Mouse (Mus musculus) cerebellum, adult 2 months (tissue): ENCODE data around the gene Dnajb14. TPM values are rescaled to one million over a fixed set of nuclear protein-coding genes. Genes with fewer than 3 reads are reported as not detected.

Experiments
- DNase-seq, 2 experiments: peaks; one replicate each; pipeline ENCODE4 v3.0.0; 2021
- H3K27ac ChIP-seq: fragments of 200-500 bp; 2 replicates; pipeline ENCODE4 v1.5.1; 2012; ENCODE audit warnings: low read length, control low read depth, inconsistent platforms; ENCODE audit not compliant: insufficient read depth
- H3K27me3 ChIP-seq: fragments of 200-500 bp; 2 replicates; pipeline ENCODE4 v1.6.1; 2012; ENCODE audit warnings: inconsistent platforms, mild to moderate bottlenecking, low read length, moderate library complexity; ENCODE audit not compliant: control insufficient read depth, insufficient read depth
- H3K4me1 ChIP-seq: fragments of 200-500 bp; 2 replicates; pipeline ENCODE4 v1.6.1; 2011; ENCODE audit warnings: low read length; ENCODE audit not compliant: control insufficient read depth, insufficient read depth
- H3K4me3 ChIP-seq: fragments of 200-500 bp; replicated peaks from 2 replicates; pipeline ENCODE3; 2011; ENCODE audit warnings: mild to moderate bottlenecking, low read depth, low read length, control low read depth; ENCODE audit not compliant: insufficient read depth
- CTCF ChIP-seq: fragments of 200-500 bp; IDR thresholded peaks from 2 replicates; pipeline ENCODE4 v1.5.1; 2011; ENCODE audit warnings: low read depth, mild to moderate bottlenecking, control low read depth, low read length, moderate library complexity, borderline replicate concordance; ENCODE audit not compliant: insufficient read depth
- POLR2A ChIP-seq: fragments of 200-500 bp; IDR thresholded peaks from 2 replicates; pipeline ENCODE4 v1.6.1; 2011; ENCODE audit warnings: low read length, control low read depth, borderline replicate concordance; ENCODE audit not compliant: insufficient read depth
- WGBS: fragments of 180-500 bp; shearing (Covaris S2); methylation state at CpG from one replicate; pipeline ENCODE4 v1.1.7; 2018; 5-methylcytosine and 5-hydroxymethylcytosine counted together
- polyA plus RNA-seq: library from polyadenylated mRNA; depleted of rRNA; stranded (reverse); fragments of >200 nt; gene quantifications from 2 replicates; pipeline ENCODE4 v1.2.3, GENCODE M21; 2012

The Dnajb14 gene
- polyA plus RNA-seq, 1 experiment: 25.6 TPM

- H3K4me3 ChIP-seq: no peak overlapping the region
- WGBS: 38% methylated on average over 3 of the region's 3 CpGs
- DNase-seq: peak in 1 of 2 experiments; percentile 30
- TF ChIP-seq POLR2A: no peak
- TF ChIP-seq CTCF: no peak
- H3K27ac ChIP-seq: no peak overlapping the region
- no peaks in the 10 kb centered on the region for H3K27me3 ChIP-seq
- H3K4me1 ChIP-seq: no peaks in the 10 kb centered on the region; the same call in 1 of the 2 replicates
Observed at GRCm38 (mm10) chr3:137855328-137855727, 12.1 kb upstream of the Dnajb14 start.

- no peak for DNase-seq
- Histone ChIP-seq H3K4me3 (no peak overlapping the region), H3K27ac (no peak overlapping the region), H3K4me1 (no peaks in the 10 kb centered on the region; the same call in 1 of the 2 replicates), H3K27me3 (no peaks in the 10 kb centered on the region)
- TF ChIP-seq POLR2A (no peak), CTCF (no peak)
- 55% methylated on average over 7 of the region's 7 CpGs for whole genome bisulfite sequencing
Observed at GRCm38 (mm10) chr3:137856061-137856460, 11.4 kb upstream of the Dnajb14 start.

- Histone ChIP-seq H3K4me1 (peaks cover 3% of the 10 kb centered on the region; the same call in 1 of the 2 replicates), H3K27ac (no peak overlapping the region), H3K4me3 (no peak overlapping the region), H3K27me3 (no peaks in the 10 kb centered on the region)
- DNase-seq: peak in 1 of 2 experiments; percentile 45
- 20% methylated on average over 8 of the region's 8 CpGs for WGBS
- TF ChIP-seq POLR2A (no peak), CTCF (no peak)
Observed at GRCm38 (mm10) chr3:137860394-137861170, 6.9 kb upstream of the Dnajb14 start.

GRCm38 (mm10) chr3:137861436-137861835, 6.0 kb upstream of the Dnajb14 start:
- 89% methylated on average over 4 of the region's 4 CpGs for WGBS
- Histone ChIP-seq H3K27me3 (no peaks in the 10 kb centered on the region), H3K27ac (no peak overlapping the region), H3K4me1 (peaks cover 3% of the 10 kb centered on the region; the same call in 1 of the 2 replicates), H3K4me3 (no peak overlapping the region)
- TF ChIP-seq POLR2A: no peak
- TF ChIP-seq CTCF: no peak
- DNase-seq: no peak

GRCm38 (mm10) chr3:137862600-137862999, 4.9 kb upstream of the Dnajb14 start:
- no peak for DNase-seq
- no peak overlapping the region for H3K27ac ChIP-seq
- H3K4me1 ChIP-seq: peaks cover 3% of the 10 kb centered on the region; the same call in 1 of the 2 replicates
- TF ChIP-seq CTCF (no peak), POLR2A (no peak)
- WGBS: 89% methylated on average over 3 of the region's 3 CpGs
- H3K27me3 ChIP-seq: no peaks in the 10 kb centered on the region
- H3K4me3 ChIP-seq: no peak overlapping the region

- Histone ChIP-seq H3K4me1 (peaks cover 3% of the 10 kb centered on the region; the same call in 1 of the 2 replicates), H3K27me3 (no peaks in the 10 kb centered on the region), H3K4me3 (peak overlapping the region; percentile 70), H3K27ac (peak overlapping the region; percentile 87)
- 33% methylated on average over 22 of the region's 22 CpGs for WGBS
- no peak for DNase-seq
- TF ChIP-seq CTCF (no peak), POLR2A (no peak; the same call in 1 of the 2 replicates)
Observed at GRCm38 (mm10) chr3:137863330-137864123, 3.9 kb upstream of the Dnajb14 start.

- Histone ChIP-seq H3K27me3 (no peaks in the 10 kb centered on the region), H3K27ac (peak within 1 kb of the TSS; percentile 91), H3K4me1 (peaks cover 6% of the 10 kb centered on the region; the same call in 1 of the 2 replicates), H3K4me3 (peak within 1 kb of the TSS; percentile 94)
- peak; percentile 99 for DNase-seq
- TF ChIP-seq CTCF (no peak), POLR2A (peak; percentile 87)
- WGBS: under 1% methylated on average over 82 of the region's 115 CpGs
Observed at GRCm38 (mm10) chr3:137864124-137864987, 3.1 kb upstream of the Dnajb14 start, which contains the start of gene H2afz. H2afz (plus strand) TSS chr3:137864487.
